Mouse (Mus musculus): ENCODE results near the gene Olfr1283. TPM values are rescaled to one million over a fixed set of nuclear protein-coding genes. Genes with fewer than 3 reads are reported as not detected.

The Olfr1283 gene
- not detected for total RNA-seq (2023)

GRCm38 (mm10) chr2:111366490-111366889 is at the start of gene Olfr1283:
Gene Olfr1283, plus strand, starts transcription at chr2:111366790.

GRCm38 (mm10) chr2:111326220-111326619 is 40.4 kb upstream of the Olfr1283 start, which contains the start of gene Olfr1281:
Gene Olfr1281, plus strand, starts transcription at chr2:111326520.

GRCm38 (mm10) chr2:111335976-111336375 is 30.6 kb upstream of the Olfr1283 start, which contains the start of gene Olfr1282:
Gene Olfr1282, minus strand, starts transcription at chr2:111336076.

GRCm38 (mm10) chr2:111375222-111375621 is 8.6 kb downstream of the Olfr1283 start, which contains the start of gene Olfr1284:
Gene Olfr1284, plus strand, starts transcription at chr2:111375522.

Other genes starting within 250 kb of the Olfr1283 start
- gene Gm15130, start 213.9 kb upstream of the Olfr1283 start, total RNA-seq (2023) = not detected
- not detected for gene 4930430A15Rik, start 137.2 kb upstream of the Olfr1283 start, total RNA-seq (2023)
- not detected for gene Olfr1275, start 131.5 kb upstream of the Olfr1283 start, total RNA-seq (2023)
- gene Olfr1276, start 112.3 kb upstream of the Olfr1283 start, total RNA-seq (2023) = not detected
- not detected for gene Olfr1277, start 92.7 kb upstream of the Olfr1283 start, total RNA-seq (2023)
- gene Olfr1278, start 76.7 kb upstream of the Olfr1283 start, total RNA-seq (2023) = not detected
- not detected for gene Olfr1279, start 66.2 kb upstream of the Olfr1283 start, total RNA-seq (2023)
- not detected for gene Olfr1280, start 52.8 kb upstream of the Olfr1283 start, total RNA-seq (2023)
- not detected for gene Olfr1281, start 40.3 kb upstream of the Olfr1283 start, total RNA-seq (2023)
- gene Olfr1282, start 30.7 kb upstream of the Olfr1283 start, total RNA-seq (2023) = not detected
- under 1 TPM in 1 of 2 experiments, not detected in 1; 0.20 TPM for gene Olfr1284, start 8.7 kb downstream of the Olfr1283 start, total RNA-seq (2023)
- not detected for gene Olfr1286, start 56.3 kb downstream of the Olfr1283 start, total RNA-seq (2023)
- gene Olfr1287, start 82.4 kb downstream of the Olfr1283 start, total RNA-seq (2023) = not detected
- gene Olfr1288, start 107.3 kb downstream of the Olfr1283 start, total RNA-seq (2023) = not detected
- not detected for gene Olfr1289, start 114.0 kb downstream of the Olfr1283 start, total RNA-seq (2023)
- gene Olfr1290, start 127.0 kb downstream of the Olfr1283 start, total RNA-seq (2023) = not detected
- not detected for gene Olfr1291-ps1, start 130.4 kb downstream of the Olfr1283 start, total RNA-seq (2023)
- gene Olfr1293-ps, start 158.4 kb downstream of the Olfr1283 start, total RNA-seq (2023) = not detected
- not detected for gene Olfr1294, start 173.5 kb downstream of the Olfr1283 start, total RNA-seq (2023)
- not detected for gene Olfr1295, start 202.9 kb downstream of the Olfr1283 start, total RNA-seq (2023)

All from neutrophil, adult 59 days (primary cell).